Mouse (Mus musculus) ZHBTc4 (cell line): ENCODE data around the gene Etfb.

ENCODE experiments used
- DNase-seq: peaks from one replicate; pipeline ENCODE4 v3.0.0-alpha.2; 2011; ENCODE audit warnings: low read depth, low spot score

Etfb gene

DNA sequence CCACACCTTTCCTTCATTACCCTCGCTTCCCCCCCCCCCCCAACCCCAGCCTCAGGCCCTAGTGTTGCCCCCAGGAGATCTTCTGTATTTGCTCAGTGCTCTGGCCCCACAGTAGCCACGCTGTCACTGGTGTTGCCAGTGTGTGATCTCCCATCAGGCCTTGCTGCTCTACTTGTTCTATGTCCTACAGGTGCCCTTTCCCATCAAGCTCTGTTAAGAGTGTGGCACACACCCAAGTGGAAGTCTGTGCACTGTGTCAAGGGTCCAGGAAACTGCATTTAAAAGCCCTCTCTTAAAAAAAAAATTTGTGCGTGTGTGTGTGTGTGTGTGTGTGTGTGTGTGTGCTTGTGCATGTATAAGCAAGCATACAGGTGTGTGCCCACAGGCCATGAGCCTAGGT, 4.4 kb downstream of the Etfb start:
- DNase-seq: no peak

DNA sequence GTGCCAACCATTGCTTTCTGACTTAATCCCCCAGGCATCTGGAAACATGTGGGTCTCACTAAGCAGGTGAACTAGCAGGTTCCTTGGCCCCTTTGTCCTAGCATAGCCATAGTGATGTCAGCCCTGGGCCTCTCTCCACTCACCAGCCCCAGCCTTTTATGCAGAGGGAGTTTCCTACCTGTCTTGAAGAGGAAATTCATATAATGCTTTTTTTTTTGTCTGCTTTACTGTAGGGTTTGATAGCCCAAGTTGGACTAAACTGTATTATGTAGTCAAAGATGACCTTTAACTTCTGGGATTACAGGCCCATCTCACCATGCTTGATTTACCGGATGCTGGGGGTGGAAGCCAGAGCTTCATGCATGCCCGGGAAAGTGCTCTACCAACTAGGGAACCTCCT, 5.9 kb downstream of the Etfb start:
- DNase-seq: no peak

GRCm38 (mm10) chr7:43451726-43452125, 7.8 kb downstream of the Etfb start:
- DNase-seq: peak; percentile 26

DNA sequence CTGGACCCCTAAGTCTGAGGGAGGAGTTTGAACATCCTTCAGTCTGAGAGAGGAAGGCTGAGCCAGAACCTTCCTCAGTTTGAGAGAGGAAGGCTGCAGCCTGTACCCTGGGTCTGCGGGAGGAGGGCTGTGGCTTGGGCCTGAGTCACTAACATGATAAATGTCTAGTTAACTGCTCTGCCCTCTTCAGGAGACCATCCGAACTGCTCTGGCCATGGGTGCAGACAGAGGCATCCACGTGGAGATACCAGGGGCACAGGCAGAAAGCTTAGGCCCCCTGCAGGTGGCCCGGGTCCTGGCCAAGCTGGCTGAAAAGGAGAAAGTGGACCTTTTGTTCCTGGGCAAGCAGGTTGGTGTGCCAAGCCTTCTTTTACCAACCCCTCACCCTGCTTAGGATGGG, 8.7 kb downstream of the Etfb start:
- DNase-seq: peak; percentile 82

- DNase-seq: no peak
These were observed 9.9 kb downstream of the Etfb start for GRCm38 (mm10) chr7:43453599-43454355.

DNA sequence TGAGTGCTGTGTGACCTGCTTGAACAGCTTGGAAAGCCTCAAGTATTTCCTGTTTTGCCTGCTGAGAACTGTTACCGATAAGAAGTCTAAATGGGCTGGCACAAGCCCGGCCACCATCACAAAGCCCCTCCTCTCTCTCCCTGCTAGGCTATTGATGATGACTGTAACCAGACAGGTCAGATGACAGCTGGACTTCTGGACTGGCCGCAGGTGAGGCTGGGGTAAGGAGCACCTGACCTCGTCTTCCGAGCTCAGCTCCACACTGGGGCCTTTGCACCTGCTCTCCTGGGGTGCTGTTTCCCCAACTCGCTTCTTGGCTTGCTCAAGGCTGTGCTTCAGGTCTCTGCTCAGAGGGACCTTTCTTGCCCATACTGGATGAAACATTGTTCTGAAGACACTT, 10.5 kb downstream of the Etfb start:
- no peak for DNase-seq

GRCm38 (mm10) chr7:43462851-43463250, 19.0 kb downstream of the Etfb start, which contains the start of gene Vsig10l:
Vsig10l (plus strand) TSS chr7:43463151.
- no peak for DNase-seq

DNA sequence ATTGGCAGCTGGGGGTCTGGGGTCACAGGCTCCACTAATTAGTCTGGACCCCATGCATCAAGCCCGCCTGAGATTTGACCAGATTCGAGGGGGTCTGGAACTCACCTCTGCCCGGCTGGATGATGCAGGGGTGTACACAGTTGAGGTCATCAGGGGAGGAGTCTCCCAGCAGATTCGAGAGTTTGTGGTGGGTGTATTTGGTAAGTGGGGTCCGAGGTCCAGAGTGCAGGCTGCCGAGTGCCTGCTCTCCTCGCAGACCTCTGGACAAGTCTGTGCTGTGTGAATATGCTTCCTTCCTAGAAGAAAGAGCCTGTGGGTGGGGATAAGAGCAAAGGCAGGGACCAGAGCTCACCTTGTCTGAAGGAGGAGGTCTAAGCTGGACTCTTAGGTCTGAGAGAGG, 20.1 kb downstream of the Etfb start:
- DNase-seq: no peak

- peak; percentile 45 for DNase-seq
These were observed 21.0 kb downstream of the Etfb start for GRCm38 (mm10) chr7:43464864-43465343.

- peak; percentile 97 for DNase-seq
These were observed 21.6 kb downstream of the Etfb start for GRCm38 (mm10) chr7:43465344-43466098.

- peak; percentile 96 for DNase-seq
These were observed 22.3 kb downstream of the Etfb start for GRCm38 (mm10) chr7:43466099-43466694.

DNA sequence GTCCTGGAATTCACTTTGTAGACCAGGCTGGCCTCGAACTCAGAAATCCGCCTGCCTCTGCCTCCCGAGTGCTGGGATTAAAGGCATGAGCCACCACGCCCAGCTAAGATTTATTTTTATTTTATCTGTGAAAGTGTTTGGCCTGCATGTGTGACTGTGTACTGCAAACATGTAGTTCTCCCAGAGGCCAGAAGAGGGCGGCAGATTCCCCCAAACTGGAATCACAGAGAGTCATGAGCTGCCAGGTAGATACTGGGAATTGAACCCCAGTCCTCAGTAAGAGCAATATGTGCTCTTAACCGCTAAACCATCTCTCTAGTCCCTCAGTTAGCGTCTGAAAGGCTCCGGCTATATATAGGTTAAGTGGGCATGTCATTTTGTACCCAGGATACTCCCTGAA, 26.5 kb downstream of the Etfb start:
- peak; percentile 73 for DNase-seq

GRCm38 (mm10) chr7:43475706-43476105, 31.8 kb downstream of the Etfb start:
- DNase-seq: peak; percentile 88

- DNase-seq: peak; percentile 29
These were observed 32.5 kb downstream of the Etfb start for GRCm38 (mm10) chr7:43476376-43476775.

DNA sequence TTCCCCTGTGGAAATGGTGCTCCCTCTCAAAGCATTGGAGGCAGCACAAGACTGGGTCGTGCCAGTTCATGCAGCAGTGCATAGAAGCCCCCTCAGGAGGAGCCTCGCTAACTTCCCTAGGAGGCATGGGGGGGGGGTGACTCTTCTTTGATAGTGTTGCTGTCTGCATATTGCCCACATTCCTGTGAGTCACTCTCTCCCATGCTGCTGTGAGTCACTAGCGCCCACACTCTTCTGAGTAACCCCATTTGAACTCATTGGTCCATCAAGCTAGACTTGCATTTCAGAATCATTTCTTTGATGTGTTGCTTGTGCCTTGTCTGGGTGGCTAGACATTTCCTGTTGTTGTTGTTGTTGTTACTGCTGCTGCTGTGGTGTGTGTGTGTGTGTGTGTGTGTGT, 37.3 kb downstream of the Etfb start:
- no peak for DNase-seq

DNA sequence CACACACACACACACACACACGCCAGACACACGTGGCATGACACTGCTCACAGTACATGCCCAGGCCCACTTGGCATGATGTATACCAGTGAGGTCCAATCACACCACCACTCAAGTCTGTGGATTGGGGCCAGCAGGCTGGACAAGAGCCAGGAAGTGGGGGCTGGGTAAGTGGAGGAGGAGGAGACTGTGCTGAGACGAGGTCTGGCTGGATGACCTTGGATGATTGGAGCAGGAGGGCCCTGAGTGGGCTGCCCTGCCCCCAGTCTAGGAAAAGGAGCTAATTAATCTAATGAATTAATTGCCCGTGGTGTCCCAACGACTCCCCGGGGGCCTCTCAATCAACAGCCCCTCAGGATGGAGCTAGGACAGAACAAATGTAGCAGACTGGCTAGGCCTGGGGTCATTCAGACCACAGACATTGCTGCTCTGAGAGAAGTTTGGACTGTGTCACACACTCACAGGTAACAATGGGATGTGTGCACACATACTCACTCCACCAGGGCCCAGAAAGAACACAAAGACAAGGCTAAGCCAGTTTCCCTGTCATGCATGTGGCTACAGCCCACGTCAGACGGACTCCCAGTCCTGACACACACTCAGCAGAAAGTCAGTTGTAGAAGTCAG, 38.3 kb downstream of the Etfb start:
- no peak for DNase-seq

DNA sequence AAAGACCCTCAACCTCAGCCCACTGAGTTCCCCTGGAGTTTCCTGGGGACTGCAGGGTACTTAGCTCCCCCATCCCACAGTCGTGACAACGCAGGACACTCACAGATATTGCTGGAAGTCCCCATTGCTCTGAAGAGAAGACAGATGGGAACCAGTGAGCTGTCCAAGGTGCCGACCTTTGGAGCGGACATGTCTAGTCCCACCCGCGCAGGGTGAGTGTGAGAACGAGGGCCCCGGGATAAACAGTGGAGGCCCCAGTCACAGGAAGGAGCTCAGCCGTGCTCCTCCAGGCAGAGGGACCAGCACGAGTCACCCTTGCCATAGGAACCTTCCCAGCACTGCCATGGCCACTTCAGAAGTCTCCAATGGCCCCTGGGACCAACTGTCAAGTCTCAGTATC, 39.4 kb downstream of the Etfb start:
- DNase-seq: peak; percentile 51

GRCm38 (mm10) chr7:43488646-43489045, 44.8 kb downstream of the Etfb start:
- no peak for DNase-seq

DNA sequence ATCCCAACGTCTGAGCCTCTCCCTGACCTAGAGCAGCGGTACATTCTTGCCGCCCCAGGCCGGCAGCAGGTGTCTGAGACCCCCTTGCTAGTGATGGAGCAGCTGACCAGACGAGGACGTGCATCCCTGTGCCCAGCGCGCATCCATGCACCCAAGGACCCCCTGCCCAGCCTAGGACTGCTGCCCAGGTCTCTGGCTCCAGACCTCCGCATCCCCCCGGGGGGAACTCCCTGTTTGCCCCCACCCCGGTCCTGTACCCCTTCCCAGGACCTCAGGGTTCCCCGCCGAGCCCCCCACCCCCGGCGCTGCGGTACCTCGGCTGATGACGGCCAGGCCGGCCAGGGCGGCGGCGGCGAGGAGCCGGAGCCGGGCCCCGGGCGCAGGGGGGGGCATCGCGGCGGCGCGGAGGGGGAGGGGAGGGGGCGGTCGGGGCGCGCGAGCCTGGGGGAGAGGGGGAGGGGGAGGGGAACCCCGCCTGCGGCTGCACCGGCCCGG, 45.8 kb downstream of the Etfb start, which contains the start of gene Iglon5:
Gene Iglon5 (minus strand): TSS at position 445 of the 495 bp plus-strand sequence.
- DNase-seq: no peak

- DNase-seq: peak; percentile 54
These were observed 46.3 kb downstream of the Etfb start for GRCm38 (mm10) chr7:43490182-43490584.

DNA sequence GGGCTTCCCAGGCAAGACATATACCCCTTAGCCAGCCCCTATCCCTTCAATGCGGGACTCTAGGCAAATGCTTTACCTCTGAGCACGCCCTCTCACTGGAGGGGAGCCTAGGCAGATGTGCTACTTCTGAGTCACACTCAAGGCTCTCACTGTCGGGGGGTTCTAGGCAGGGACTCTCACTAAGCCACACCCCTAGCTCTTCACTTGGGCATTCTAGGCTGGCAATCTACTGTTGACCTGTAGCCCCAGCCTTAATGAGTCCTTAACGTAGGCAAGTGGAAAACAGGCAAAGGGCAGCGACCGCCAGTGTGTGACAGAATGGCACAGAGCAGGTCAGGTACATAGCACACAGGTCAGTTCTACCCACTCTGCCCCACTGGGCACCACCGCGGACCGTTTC, 47.0 kb downstream of the Etfb start:
- no peak for DNase-seq
